Mouse (Mus musculus): Measurements from ENCODE around the gene Cldn15. TPM values are rescaled to one million over a fixed set of nuclear protein-coding genes. Genes with fewer than 3 reads are reported as not detected.

The Cldn15 gene
- polyA plus RNA-seq, 1 experiment from 2014 or later = 0.35 TPM

GRCm38 (mm10) chr5:136953440-136953951 is 12.9 kb upstream of the Cldn15 start:
- no peak; the same call in 1 of the 2 replicates for ATAC-seq (ENCODE audit: low FRiP score)
- no peaks in the 10 kb centered on the region for H3K9me3 ChIP-seq
- peak overlapping the region; percentile 79 for H3K4me2 ChIP-seq
- WGBS = 3% methylated on average over 12 of the region's 12 CpGs
- H3K27me3 ChIP-seq = no peaks in the 10 kb centered on the region
- H3K36me3 ChIP-seq = peaks cover 14% of the 10 kb centered on the region
- peaks cover 36% of the 10 kb centered on the region for H3K4me1 ChIP-seq (replicated peaks)
- peak overlapping the region; percentile 87 for H3K9ac ChIP-seq
- H3K27ac ChIP-seq = peak overlapping the region; percentile 85
- H3K4me3 ChIP-seq = peak overlapping the region; percentile 75

DNA sequence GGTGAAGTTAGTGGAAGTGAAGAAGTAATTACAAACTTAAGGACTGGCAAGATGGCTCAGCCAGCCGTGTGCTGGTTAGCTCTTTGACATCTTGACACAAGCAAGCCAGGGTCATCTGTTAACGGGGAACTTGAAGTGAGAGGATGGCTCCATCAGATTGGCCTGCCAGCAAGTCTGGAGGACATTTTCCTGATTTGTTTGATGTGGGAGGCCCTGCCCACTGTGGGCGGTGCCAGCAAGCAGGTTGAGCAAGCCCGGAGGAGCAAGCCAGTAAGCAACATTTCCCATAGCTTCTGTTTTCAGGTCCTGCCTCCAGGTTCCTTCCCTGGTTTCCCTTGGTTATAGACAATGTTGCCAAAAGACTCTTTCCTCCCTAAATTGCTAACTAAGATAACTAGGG is 10.8 kb upstream of the Cldn15 start:
- no peak overlapping the region for H3K4me2 ChIP-seq
- peaks cover 43% of the 10 kb centered on the region for H3K4me1 ChIP-seq (replicated peaks)
- no peaks in the 10 kb centered on the region for H3K27me3 ChIP-seq
- no peak overlapping the region for H3K27ac ChIP-seq
- H3K9me3 ChIP-seq = no peaks in the 10 kb centered on the region
- peaks cover 17% of the 10 kb centered on the region for H3K36me3 ChIP-seq
- H3K4me3 ChIP-seq = no peak overlapping the region
- no peak for ATAC-seq (ENCODE audit: low FRiP score)
- H3K9ac ChIP-seq = no peak overlapping the region; the same call in 1 of the 2 replicates
- WGBS = 85% methylated on average over 4 of the region's 4 CpGs

DNA sequence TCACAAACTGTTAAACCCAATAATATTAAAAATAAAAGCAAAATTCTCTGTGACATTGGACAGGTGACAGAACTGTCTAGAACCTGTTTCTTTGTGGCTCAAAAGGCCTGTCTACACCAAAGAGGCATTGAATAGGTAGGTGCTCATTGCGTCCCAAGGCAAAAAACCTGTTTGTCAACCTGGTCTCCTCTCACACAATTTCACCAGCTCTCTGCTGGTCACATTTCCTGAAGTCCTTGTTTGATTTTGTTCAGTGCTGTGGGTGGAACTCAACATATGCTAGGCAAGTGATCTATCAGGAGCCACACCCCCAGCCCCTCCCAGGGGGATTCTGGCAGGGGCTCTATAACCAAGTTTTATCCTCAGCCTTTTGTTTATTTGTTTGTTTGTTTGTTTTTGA is 9.2 kb upstream of the Cldn15 start:
- no peak for ATAC-seq (ENCODE audit: low FRiP score)
- 92% methylated on average over 1 of the region's 1 CpGs for WGBS
- peaks cover 54% of the 10 kb centered on the region for H3K4me1 ChIP-seq (replicated peaks)

GRCm38 (mm10) chr5:136958991-136959605 is 7.3 kb upstream of the Cldn15 start:
- Histone ChIP-seq H3K4me1 (replicated peaks) (peaks cover 54% of the 10 kb centered on the region), H3K4me2 (no peak overlapping the region), H3K4me3 (no peak overlapping the region), H3K27ac (no peak overlapping the region), H3K9ac (peak overlapping the region; percentile 1; the same call in 1 of the 2 replicates), H3K9me3 (no peaks in the 10 kb centered on the region), H3K36me3 (peaks cover 27% of the 10 kb centered on the region), H3K27me3 (no peaks in the 10 kb centered on the region)
- ATAC-seq (ENCODE audit: low FRiP score) = no peak
- 56% methylated on average over 5 of the region's 5 CpGs for WGBS

More for the DNA sequence above, 9.2 kb upstream of the Cldn15 start:
- Histone ChIP-seq H3K4me3 (no peak overlapping the region), H3K4me2 (no peak overlapping the region), H3K9me3 (no peaks in the 10 kb centered on the region), H3K27ac (no peak overlapping the region), H3K36me3 (peaks cover 17% of the 10 kb centered on the region), H3K27me3 (no peaks in the 10 kb centered on the region), H3K9ac (no peak overlapping the region)

DNA sequence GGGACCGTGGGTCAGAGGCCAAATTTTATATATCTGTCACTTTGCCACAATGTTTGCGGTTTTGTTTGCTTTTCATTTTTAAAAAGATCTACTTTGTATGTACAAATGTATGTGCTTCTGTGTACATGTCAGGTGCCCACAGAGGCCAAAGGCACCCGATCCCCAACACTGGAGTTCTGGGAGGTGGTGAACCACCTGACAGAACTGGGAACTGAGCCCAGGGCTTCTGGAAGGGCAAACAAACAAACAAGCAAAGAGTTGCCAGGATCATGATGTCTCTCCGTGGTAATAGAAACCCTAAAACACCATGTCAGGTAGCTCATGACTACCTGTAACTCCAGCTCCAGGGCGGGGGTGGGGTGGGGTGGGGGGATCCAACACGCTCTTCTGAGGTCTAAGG is 6.4 kb upstream of the Cldn15 start:
- Histone ChIP-seq H3K4me3 (no peak overlapping the region), H3K4me1 (replicated peaks) (peaks cover 45% of the 10 kb centered on the region), H3K9ac (no peak overlapping the region), H3K27ac (no peak overlapping the region), H3K9me3 (no peaks in the 10 kb centered on the region), H3K36me3 (peaks cover 36% of the 10 kb centered on the region), H3K27me3 (no peaks in the 10 kb centered on the region), H3K4me2 (no peak overlapping the region)
- no peak for ATAC-seq (ENCODE audit: low FRiP score)
- 95% methylated on average over 6 of the region's 6 CpGs for WGBS

DNA sequence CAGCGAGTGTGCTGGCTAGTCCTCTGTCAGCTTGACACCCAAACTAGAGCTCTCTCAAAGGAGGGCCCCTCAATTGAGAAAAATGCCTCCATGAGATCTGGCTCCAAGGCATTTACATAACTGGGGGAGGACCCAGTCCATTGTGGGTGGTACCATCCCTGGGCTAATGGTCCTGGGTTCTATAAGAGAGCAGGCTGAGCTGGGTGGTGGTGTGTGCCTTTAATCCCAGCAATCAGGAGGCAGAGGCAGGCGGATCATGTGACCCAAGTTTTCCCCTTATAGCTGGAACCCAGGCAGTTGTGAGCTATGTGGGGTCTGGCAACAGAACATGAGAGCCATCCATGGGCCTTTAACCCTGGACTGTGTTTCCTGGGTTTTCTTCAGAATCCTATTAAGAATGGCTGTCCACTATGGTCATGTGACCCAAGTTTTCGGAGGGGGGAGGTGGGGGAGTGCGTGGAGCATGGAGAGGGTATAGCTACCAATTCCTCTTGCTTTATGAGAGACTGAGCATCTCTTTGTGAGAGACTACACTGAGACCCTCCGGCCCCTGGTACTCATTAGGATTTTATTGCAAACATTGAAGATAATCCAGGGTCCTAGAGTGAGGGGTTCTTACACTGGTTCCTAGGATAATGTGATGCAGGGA is 5.0 kb upstream of the Cldn15 start:
- Histone ChIP-seq H3K27ac (peak overlapping the region; percentile 93), H3K4me1 (replicated peaks) (peaks cover 35% of the 10 kb centered on the region), H3K27me3 (no peaks in the 10 kb centered on the region), H3K36me3 (peaks cover 50% of the 10 kb centered on the region), H3K4me2 (peak overlapping the region; percentile 82), H3K9ac (peak overlapping the region; percentile 86), H3K9me3 (no peaks in the 10 kb centered on the region), H3K4me3 (peak overlapping the region; percentile 68)
- peak; percentile 15; the same call in 1 of the 2 replicates for ATAC-seq (ENCODE audit: low FRiP score)
- 19% methylated on average over 5 of the region's 5 CpGs for WGBS

DNA sequence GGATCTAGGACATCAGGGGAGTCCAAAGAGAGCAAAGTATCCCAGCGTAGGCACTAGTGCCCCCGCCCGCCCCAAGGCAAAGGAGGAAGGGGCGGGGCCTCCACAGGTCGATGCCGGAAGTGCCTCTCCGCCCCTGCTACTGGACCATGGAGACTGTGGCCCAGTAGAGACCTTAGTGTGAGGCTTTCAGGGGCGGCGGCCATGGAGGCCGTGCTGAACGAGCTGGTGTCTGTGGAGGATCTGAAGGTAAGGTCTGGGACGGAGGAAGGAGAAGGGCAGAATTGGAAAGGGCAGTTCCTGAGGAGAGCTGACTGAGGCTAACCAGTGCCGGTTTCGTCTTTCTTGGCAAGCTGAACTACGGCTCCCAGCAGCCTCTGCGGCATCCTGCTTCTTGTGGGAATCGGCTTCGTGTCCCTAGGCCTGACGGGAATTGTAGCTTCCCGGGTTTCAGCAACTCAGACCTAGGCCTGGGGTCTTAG is 4.4 kb upstream of the Cldn15 start:
- Histone ChIP-seq H3K27ac (peak overlapping the region; percentile 93), H3K4me1 (replicated peaks) (peaks cover 30% of the 10 kb centered on the region), H3K4me3 (peak overlapping the region; percentile 68), H3K9ac (peak overlapping the region; percentile 86), H3K4me2 (peak overlapping the region; percentile 82), H3K27me3 (no peaks in the 10 kb centered on the region), H3K36me3 (peaks cover 50% of the 10 kb centered on the region), H3K9me3 (no peaks in the 10 kb centered on the region)
- peak; percentile 93 for ATAC-seq (ENCODE audit: low FRiP score)
- 2% methylated on average over 20 of the region's 20 CpGs for WGBS

- Histone ChIP-seq H3K9ac (peak overlapping the region; percentile 86), H3K27ac (peak overlapping the region; percentile 93), H3K9me3 (no peaks in the 10 kb centered on the region), H3K4me1 (replicated peaks) (peaks cover 30% of the 10 kb centered on the region), H3K4me3 (peak overlapping the region; percentile 68), H3K27me3 (no peaks in the 10 kb centered on the region), H3K4me2 (peak overlapping the region; percentile 82), H3K36me3 (peaks cover 50% of the 10 kb centered on the region)
- under 1% methylated on average over 10 of the region's 10 CpGs for WGBS
- peak; percentile 59; the same call in 1 of the 2 replicates for ATAC-seq (ENCODE audit: low FRiP score)
Observed at GRCm38 (mm10) chr5:136962501-136962900, 3.9 kb upstream of the Cldn15 start.

DNA sequence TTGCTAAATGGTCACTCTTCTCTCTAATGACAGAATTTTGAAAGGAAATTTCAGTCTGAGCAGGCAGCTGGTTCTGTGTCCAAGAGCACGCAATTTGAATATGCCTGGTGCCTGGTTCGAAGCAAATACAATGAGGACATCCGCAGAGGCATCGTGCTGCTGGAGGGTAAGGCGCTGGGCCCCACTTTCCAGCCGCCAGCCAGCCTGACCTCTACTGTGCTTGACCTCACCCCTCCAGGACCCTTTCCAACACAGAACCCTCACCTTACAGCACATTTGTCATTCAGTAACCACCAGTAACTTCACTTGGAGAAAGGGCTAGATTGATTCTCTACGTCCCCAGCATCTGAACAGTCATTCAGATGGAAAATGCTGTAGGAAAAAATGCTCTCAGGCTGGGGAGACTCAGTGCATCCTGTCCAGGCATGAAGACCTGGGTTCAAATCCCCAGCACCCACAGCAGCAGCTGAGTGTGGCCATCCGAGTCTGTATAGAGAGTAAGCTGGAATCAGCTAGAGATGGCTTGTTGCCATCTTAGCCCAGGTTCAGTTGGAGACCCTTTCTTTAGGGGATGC is 3.4 kb upstream of the Cldn15 start:
- H3K4me1 ChIP-seq (replicated peaks) = peaks cover 30% of the 10 kb centered on the region
- H3K4me3 ChIP-seq = peak overlapping the region; percentile 68
- peak overlapping the region; percentile 82 for H3K4me2 ChIP-seq
- 73% methylated on average over 8 of the region's 8 CpGs for WGBS
- peak overlapping the region; percentile 93 for H3K27ac ChIP-seq
- H3K27me3 ChIP-seq = no peaks in the 10 kb centered on the region
- no peak for ATAC-seq (ENCODE audit: low FRiP score)
- peak overlapping the region; percentile 86 for H3K9ac ChIP-seq
- H3K9me3 ChIP-seq = no peaks in the 10 kb centered on the region
- peaks cover 52% of the 10 kb centered on the region for H3K36me3 ChIP-seq

- no peak overlapping the region for H3K27ac ChIP-seq
- no peak overlapping the region for H3K4me3 ChIP-seq
- peaks cover 22% of the 10 kb centered on the region for H3K4me1 ChIP-seq (replicated peaks)
- H3K9ac ChIP-seq = no peak overlapping the region; the same call in 1 of the 2 replicates
- H3K4me2 ChIP-seq = no peak overlapping the region
- H3K36me3 ChIP-seq = peaks cover 53% of the 10 kb centered on the region
- no peak for ATAC-seq (ENCODE audit: low FRiP score)
- H3K27me3 ChIP-seq = no peaks in the 10 kb centered on the region
- WGBS = 89% methylated on average over 9 of the region's 9 CpGs
- H3K9me3 ChIP-seq = no peaks in the 10 kb centered on the region
Observed at GRCm38 (mm10) chr5:136965210-136965609, 1.2 kb upstream of the Cldn15 start.

- H3K4me2 ChIP-seq = no peak overlapping the region
- no peak for ATAC-seq (ENCODE audit: low FRiP score)
- peaks cover 21% of the 10 kb centered on the region for H3K4me1 ChIP-seq (replicated peaks)
- no peaks in the 10 kb centered on the region for H3K27me3 ChIP-seq
- no peaks in the 10 kb centered on the region for H3K9me3 ChIP-seq
- no peak overlapping the region for H3K27ac ChIP-seq
- H3K4me3 ChIP-seq = no peak overlapping the region
- WGBS = 96% methylated on average over 8 of the region's 8 CpGs
- H3K36me3 ChIP-seq = peaks cover 53% of the 10 kb centered on the region
- no peak overlapping the region; the same call in 1 of the 2 replicates for H3K9ac ChIP-seq
Observed at GRCm38 (mm10) chr5:136965686-136966085, 730 bp upstream of the Cldn15 start.

DNA sequence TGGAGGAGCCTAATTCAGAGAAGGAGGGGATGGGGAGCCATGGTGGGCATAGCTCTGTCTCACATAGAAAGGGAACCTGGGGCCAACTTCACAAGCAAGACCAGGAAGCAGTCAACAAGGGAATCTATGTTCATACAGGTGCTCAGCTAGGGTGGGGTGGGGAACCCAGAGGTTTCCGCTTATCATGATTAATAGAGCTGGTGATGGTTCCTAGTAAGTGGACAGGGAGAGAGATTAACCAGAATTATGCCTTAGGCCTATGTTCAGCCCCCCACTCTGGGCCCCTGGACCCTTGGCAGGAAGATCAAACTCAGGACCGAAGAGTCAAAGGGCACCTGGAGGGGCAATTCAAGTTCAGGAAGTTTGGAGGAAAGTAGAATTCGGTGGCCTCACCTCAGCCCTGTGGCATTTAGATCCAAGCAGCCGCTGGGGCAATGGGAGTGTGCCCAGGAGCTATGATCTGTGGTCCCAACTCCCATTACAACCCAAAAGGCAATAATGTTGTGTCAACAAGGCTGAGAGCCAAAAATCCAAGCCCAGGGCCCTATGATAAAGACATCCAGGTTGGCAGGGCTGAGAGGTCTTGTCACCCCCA is 542 bp downstream of the Cldn15 start:
- Histone ChIP-seq H3K27ac (no peak overlapping the region), H3K9me3 (no peaks in the 10 kb centered on the region), H3K4me1 (replicated peaks) (peaks cover 11% of the 10 kb centered on the region), H3K4me2 (no peak overlapping the region), H3K4me3 (no peak overlapping the region), H3K27me3 (no peaks in the 10 kb centered on the region), H3K9ac (no peak overlapping the region), H3K36me3 (peaks cover 53% of the 10 kb centered on the region)
- ATAC-seq (ENCODE audit: low FRiP score) = no peak
- WGBS = 96% methylated on average over 4 of the region's 4 CpGs
